Mouse (Mus musculus) stomach, embryonic 16.5 days (tissue): ENCODE results near the gene Runx1. TPM values are rescaled to one million over a fixed set of nuclear protein-coding genes. Genes with fewer than 3 reads are reported as not detected.

Experiments
- ATAC-seq: fragments of 200-750 bp; cut with Nextera tagmentation; 2 replicates; pipeline ENCODE4 v1.8.0; 2017; ENCODE audit warnings: moderate number of reproducible peaks, moderate TSS enrichment; ENCODE audit not compliant: insufficient read depth, low FRiP score
- H3K27ac ChIP-seq: fragments of 300-500 bp; sonication (generic); 2 replicates; pipeline ENCODE4 v1.5.1; 2014; ENCODE audit warnings: low read length
- H3K27me3 ChIP-seq: fragments of 300-500 bp; sonication (generic); 2 replicates; pipeline ENCODE4 v1.6.1; 2014; ENCODE audit warnings: low read length, control low read depth, mixed read lengths; ENCODE audit not compliant: control insufficient read depth, insufficient read depth
- H3K36me3 ChIP-seq: fragments of 300-500 bp; sonication (generic); 2 replicates; pipeline ENCODE4 v1.6.1; 2014; ENCODE audit warnings: low read length; ENCODE audit not compliant: control insufficient read depth, insufficient read depth
- H3K4me1 ChIP-seq: fragments of 300-500 bp; sonication (generic); 2 replicates; pipeline ENCODE4 v1.6.1; 2014; ENCODE audit warnings: low read length, control low read depth, mixed read lengths; ENCODE audit not compliant: control insufficient read depth, insufficient read depth
- H3K4me2 ChIP-seq: fragments of 300-500 bp; sonication (generic); 2 replicates; pipeline ENCODE4 v1.6.1; 2014; ENCODE audit warnings: low read depth, low read length, mixed read lengths
- H3K4me3 ChIP-seq: fragments of 300-500 bp; sonication (generic); replicated peaks from 2 replicates; pipeline ENCODE4 v1.5.1; 2014; ENCODE audit warnings: mild to moderate bottlenecking, low read length
- H3K9ac ChIP-seq: fragments of 300-500 bp; sonication (generic); 2 replicates; pipeline ENCODE4 v1.6.1; 2014; ENCODE audit warnings: low read length
- H3K9me3 ChIP-seq: fragments of 300-500 bp; sonication (generic); replicated peaks from 2 replicates; pipeline ENCODE4 v1.6.1; 2016; ENCODE audit warnings: low read length, control low read depth; ENCODE audit not compliant: control insufficient read depth
- WGBS: fragments of 180-500 bp; shearing (Covaris S2); extraction: QIAGEN DNeasy Blood & Tissue Kit; methylation state at CpG from one replicate; pipeline ENCODE4 v1.1.7; 2014; 5-methylcytosine and 5-hydroxymethylcytosine counted together
- polyA plus RNA-seq: library from polyadenylated mRNA; unstranded; fragments of >200 nt; fragmentation: Nextera tagmentation; extraction: Ambion mirVana; gene quantifications from 2 replicates; pipeline ENCODE4 v1.2.1, GENCODE M21; 2015

The Runx1 gene
- polyA plus RNA-seq, 1 experiment from 2014 or later, result 9.6 TPM

DNA sequence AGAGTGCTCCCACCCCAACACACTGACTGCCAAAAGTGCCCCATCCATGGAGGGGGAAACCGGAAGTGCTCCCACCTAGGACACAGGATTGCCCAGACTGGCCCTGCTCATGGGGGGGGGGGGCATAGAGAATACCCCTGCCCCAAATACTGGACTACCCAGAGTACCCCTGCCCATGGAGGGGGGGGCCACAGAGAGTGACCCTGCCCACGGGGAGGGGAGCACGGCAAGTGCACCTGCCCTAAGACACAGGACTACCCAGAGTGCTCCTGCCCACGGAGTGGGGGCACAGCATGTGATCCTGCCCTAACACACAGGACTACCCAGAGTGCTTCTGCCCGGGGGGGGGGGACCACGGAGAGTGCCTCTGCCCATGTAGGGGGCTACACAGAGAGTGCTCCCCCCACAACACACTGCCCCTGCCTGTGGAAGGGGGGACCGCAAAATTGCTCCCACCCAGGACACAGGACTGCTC is 219.4 kb downstream of the Runx1 start:
- Histone ChIP-seq H3K36me3 (no peaks in the 10 kb centered on the region), H3K4me1 (peaks cover 13% of the 10 kb centered on the region; the same call in 1 of the 2 replicates), H3K27me3 (peaks cover 9% of the 10 kb centered on the region; the same call in 1 of the 2 replicates), H3K4me2 (no peak overlapping the region), H3K9me3 (no peaks in the 10 kb centered on the region), H3K9ac (no peak overlapping the region), H3K27ac (no peak overlapping the region), H3K4me3 (no peak overlapping the region)
- 81% methylated on average over 7 of the region's 7 CpGs for WGBS
- peak; percentile 26; the same call in 1 of the 2 replicates for ATAC-seq

DNA sequence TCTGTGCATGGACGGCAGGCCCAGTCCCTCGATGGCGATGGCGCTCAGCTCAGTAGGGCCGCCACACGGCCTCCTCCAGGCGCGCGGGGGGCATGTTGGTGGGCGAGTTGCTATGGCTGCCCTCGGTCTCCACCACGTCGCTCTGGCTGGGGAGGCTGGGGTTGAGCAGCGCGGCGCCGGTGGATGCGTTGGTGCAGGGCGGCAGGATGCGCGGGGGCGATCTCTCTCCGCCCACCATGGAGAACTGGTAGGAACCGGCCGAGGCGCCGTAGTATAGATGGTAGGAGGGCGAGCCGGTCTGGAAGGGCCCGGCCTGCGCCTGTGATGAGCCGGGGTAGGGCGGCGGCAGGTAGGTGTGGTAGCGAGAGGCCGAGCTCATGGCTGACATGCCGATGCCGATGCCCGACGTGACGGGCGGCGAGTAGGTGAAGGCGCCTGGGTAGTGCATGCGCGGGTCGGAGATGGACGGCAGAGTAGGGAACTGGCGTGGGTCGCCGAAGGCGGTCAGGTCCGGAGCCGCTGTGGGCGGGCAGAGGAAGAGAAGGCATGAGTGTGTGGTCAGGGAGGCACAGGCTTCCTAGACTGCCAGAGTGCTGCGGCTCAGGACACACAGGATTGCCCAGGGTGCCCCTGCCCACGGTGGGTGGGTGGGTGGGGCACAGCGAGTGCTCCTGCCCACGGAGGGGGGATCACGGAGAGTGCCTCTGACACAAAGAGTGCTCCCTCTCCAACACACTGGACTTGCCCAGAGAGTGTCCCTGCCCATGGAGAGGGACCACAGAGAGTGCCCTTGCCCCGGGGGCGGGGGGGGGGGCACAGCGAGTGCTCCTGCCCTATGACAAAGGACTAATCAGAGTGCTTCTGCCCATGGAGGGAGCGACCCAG is 220.1 kb downstream of the Runx1 start:
- peak; percentile 30 for ATAC-seq
- peak overlapping the region; percentile 43 for H3K4me3 ChIP-seq

GRCm38 (mm10) chr16:92602504-92602903 is 223.4 kb downstream of the Runx1 start:
- ATAC-seq, result no peak
- 70% methylated on average over 11 of the region's 11 CpGs for WGBS
- no peaks in the 10 kb centered on the region for H3K4me1 ChIP-seq
- no peak overlapping the region for H3K27ac ChIP-seq
- H3K4me2 ChIP-seq, result no peak overlapping the region
- no peak overlapping the region for H3K4me3 ChIP-seq
- H3K36me3 ChIP-seq, result no peaks in the 10 kb centered on the region
- no peak overlapping the region for H3K9ac ChIP-seq
- H3K9me3 ChIP-seq, result no peaks in the 10 kb centered on the region
- H3K27me3 ChIP-seq, result peaks cover 9% of the 10 kb centered on the region; the same call in 1 of the 2 replicates

More for the DNA sequence above, 220.1 kb downstream of the Runx1 start:
- Histone ChIP-seq H3K27me3 (peaks cover 9% of the 10 kb centered on the region; the same call in 1 of the 2 replicates), H3K27ac (no peak overlapping the region), H3K4me1 (peaks cover 11% of the 10 kb centered on the region; the same call in 1 of the 2 replicates), H3K9ac (peak overlapping the region; percentile 60), H3K36me3 (no peaks in the 10 kb centered on the region), H3K9me3 (no peaks in the 10 kb centered on the region), H3K4me2 (peak overlapping the region; percentile 64)
- WGBS, result 23% methylated on average over 60 of the region's 64 CpGs

DNA sequence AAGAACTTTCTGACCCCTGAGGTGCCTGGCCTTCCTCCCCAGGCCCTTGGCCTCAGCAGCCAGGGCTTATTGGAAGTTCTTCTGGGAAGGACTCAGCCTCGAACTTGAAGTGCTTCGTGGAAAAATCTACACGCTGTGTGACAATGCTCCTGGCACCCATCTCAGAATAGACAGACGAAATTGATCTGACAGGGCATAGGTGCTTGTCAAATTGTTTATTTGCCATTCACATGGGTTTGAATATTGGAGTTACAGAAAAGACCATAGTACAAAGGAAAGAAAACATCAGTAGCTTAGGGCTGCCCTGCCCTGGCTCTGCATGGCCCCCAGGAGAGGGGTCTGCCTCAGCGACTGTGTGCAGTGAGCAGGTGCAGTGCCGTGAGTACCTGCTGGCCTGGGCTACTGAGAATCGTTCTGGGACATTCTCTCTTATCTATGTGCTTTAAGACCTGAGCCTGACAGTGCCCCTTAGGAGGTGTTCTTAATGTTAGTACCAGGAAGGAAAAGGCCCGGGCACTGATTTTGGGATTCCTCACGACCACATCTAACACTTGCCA is 224.6 kb downstream of the Runx1 start:
- no peak overlapping the region for H3K9ac ChIP-seq
- WGBS, result 76% methylated on average over 9 of the region's 9 CpGs
- H3K27me3 ChIP-seq, result peaks cover under 1% of the 10 kb centered on the region; the same call in 1 of the 2 replicates
- H3K36me3 ChIP-seq, result no peaks in the 10 kb centered on the region
- H3K4me2 ChIP-seq, result no peak overlapping the region
- no peaks in the 10 kb centered on the region for H3K4me1 ChIP-seq
- no peak overlapping the region for H3K27ac ChIP-seq
- no peak for ATAC-seq
- H3K4me3 ChIP-seq, result no peak overlapping the region
- H3K9me3 ChIP-seq, result no peaks in the 10 kb centered on the region

DNA sequence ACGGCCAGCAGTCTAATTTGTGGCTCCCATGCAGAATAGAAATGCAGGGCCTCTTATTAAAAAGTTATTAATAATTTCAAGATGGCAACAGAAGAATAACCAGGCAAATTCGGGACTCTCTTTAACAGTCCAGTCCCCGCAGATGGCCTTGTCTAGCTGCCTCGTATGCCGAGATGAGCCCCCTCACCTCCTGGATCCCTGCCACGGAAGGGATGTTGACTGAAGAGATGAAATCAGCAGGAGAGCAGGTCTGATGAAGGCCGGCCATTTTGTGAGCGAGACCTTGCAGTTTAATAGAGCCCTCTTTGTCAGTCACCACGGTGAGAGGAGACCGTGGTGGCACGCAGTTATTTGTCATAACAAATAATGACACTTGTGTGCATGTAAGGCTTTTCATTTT is 226.5 kb downstream of the Runx1 start:
- H3K36me3 ChIP-seq, result no peaks in the 10 kb centered on the region
- no peaks in the 10 kb centered on the region for H3K4me1 ChIP-seq
- H3K27me3 ChIP-seq, result no peaks in the 10 kb centered on the region
- H3K27ac ChIP-seq, result no peak overlapping the region
- no peak overlapping the region for H3K9ac ChIP-seq
- no peaks in the 10 kb centered on the region for H3K9me3 ChIP-seq
- WGBS, result 69% methylated on average over 11 of the region's 11 CpGs
- ATAC-seq, result no peak
- H3K4me2 ChIP-seq, result no peak overlapping the region
- H3K4me3 ChIP-seq, result no peak overlapping the region

- 63% methylated on average over 11 of the region's 11 CpGs for WGBS
- no peak for ATAC-seq
These were observed 228.3 kb downstream of the Runx1 start for GRCm38 (mm10) chr16:92597655-92598054.

GRCm38 (mm10) chr16:92592207-92592606 is 233.7 kb downstream of the Runx1 start:
- Histone ChIP-seq H3K27me3 (no peaks in the 10 kb centered on the region), H3K4me2 (no peak overlapping the region), H3K27ac (no peak overlapping the region), H3K4me1 (0 out of 2 replicates have a peak, but pooled peaks cover 4% of the 10 kb centered on the region), H3K36me3 (no peaks in the 10 kb centered on the region), H3K9me3 (no peaks in the 10 kb centered on the region), H3K4me3 (no peak overlapping the region), H3K9ac (no peak overlapping the region)
- ATAC-seq, result no peak
- whole genome bisulfite sequencing, result 40% methylated on average over 6 of the region's 6 CpGs

More at GRCm38 (mm10) chr16:92597655-92598054, 228.3 kb downstream of the Runx1 start:
- Histone ChIP-seq H3K36me3 (no peaks in the 10 kb centered on the region), H3K9ac (no peak overlapping the region), H3K27me3 (no peaks in the 10 kb centered on the region), H3K4me3 (no peak overlapping the region), H3K9me3 (no peaks in the 10 kb centered on the region), H3K4me1 (no peaks in the 10 kb centered on the region), H3K4me2 (no peak overlapping the region), H3K27ac (no peak overlapping the region)

DNA sequence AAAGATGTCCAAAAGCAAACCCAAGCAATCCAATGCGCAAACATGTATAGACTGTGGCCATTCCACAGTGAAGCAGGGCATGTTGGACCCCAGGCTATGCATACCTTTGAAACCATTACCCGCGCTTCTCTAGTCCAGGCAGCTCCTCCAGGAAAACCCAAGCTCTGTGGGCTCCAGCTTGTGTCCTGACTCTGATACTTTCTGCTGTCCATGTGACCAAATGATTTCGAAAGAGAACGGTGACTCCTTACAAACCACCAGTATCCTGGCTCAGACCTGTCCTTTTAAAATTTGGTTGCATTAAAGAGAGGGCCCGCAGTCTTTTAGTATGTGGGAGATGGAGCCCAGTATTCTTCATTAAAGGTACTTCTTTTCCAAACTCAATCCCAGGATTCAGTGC is 234.2 kb downstream of the Runx1 start:
- H3K36me3 ChIP-seq, result no peaks in the 10 kb centered on the region
- H3K4me3 ChIP-seq, result no peak overlapping the region
- H3K9me3 ChIP-seq, result no peaks in the 10 kb centered on the region
- no peak overlapping the region for H3K9ac ChIP-seq
- no peak overlapping the region for H3K4me2 ChIP-seq
- 0 out of 2 replicates have a peak, but pooled peaks cover 4% of the 10 kb centered on the region for H3K4me1 ChIP-seq
- no peak overlapping the region for H3K27ac ChIP-seq
- H3K27me3 ChIP-seq, result no peaks in the 10 kb centered on the region
- no peak for ATAC-seq
- WGBS, result 86% methylated on average over 6 of the region's 6 CpGs

GRCm38 (mm10) chr16:92587836-92588235 is 238.1 kb downstream of the Runx1 start:
- 87% methylated on average over 4 of the region's 4 CpGs for WGBS
- Histone ChIP-seq H3K36me3 (no peaks in the 10 kb centered on the region), H3K9me3 (no peaks in the 10 kb centered on the region), H3K4me2 (no peak overlapping the region), H3K4me3 (no peak overlapping the region), H3K4me1 (0 out of 2 replicates have a peak, but pooled peaks cover 4% of the 10 kb centered on the region), H3K27me3 (no peaks in the 10 kb centered on the region), H3K27ac (no peak overlapping the region), H3K9ac (no peak overlapping the region)
- no peak for ATAC-seq
